Mouse (Mus musculus): ENCODE results near the gene Smyd4.

The Smyd4 gene

DNA sequence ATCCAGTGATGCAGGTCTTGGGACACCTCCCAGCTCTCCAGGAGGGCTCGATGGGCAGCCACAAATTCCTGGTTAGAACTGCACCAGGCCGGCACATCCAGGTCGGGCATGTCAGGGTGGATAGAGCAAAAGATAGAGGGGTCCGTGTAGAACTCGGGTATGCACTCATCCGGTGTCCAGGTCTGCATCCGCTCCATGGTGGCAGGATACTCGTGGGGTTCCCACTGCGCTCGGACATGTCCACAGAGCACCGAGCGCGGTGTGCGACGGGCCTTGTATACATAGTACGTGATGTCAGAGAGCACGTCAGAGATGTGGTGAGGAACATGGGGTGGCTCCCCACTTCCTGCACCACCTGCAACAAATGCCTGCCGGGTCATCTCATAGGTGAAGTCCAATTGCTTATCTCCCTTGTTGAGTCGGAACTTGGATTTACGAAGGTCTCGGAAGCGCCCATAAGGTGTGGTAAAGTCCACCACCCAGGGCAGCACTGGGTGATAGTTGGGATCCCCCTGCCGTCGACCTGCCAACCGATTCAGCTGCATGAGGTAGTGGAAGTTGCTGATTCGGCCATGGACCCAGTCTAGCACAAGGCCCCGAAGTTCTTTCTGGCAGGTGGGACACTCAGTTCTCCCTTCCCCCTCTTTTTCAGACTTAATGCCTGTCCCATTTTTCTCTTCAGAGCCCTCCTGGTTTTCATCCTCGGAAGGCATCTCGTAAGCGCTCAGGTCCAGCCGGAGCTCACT, 104.8 kb downstream of the Smyd4 start:
- no peak for DNase-seq (ENCODE audit: low spot score in 2 of 2)

DNA sequence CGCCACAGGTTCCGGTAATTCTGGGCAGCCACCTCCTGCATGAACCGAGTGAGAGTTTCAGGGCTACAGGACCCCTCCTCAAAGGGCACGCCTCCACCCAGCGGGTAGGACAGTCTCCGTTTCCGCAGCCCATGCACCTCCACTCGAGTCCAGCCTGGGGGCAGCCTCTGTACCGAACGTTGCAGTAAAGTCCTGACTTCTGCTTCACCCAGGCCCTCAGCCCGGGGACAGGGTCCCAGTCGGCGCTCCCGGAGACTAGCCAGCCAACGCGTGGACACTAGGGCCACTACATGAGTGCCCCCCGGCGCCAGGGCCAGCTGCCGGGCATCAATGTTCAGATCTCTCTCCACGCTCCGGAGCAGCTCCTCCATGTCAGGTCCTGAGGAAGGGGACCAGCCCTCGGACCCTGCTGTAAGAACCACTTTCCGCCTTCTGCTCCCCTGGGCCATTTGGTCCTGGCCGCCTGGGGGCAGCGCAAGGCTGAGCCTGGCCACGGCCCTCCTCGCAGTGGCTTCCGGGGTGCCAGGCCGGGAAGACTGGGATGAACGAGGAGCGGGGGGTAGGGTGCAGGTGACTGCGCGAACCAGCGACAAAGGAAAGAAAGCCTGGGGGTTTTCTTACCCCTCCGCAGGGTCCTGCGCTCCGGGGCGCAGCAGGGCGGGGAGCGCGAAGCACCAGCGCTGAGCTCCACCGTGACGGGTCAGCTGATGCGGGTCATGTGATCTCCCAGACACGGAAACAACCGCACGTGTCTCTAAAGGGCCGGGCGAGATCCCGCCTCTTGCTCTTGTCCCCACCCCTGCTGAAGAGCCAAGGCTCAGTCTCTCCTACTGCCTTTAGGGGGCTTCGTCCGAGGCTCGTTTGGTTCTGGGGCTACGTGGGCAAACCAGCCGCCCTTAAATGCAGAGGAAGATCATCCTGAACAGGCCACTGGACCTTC, 106.0 kb downstream of the Smyd4 start, which contains the start of gene Wdr81:
Gene Wdr81, minus strand, starts transcription at position 727 of the 940 bp plus-strand sequence.
- DNase-seq (ENCODE audit: low spot score in 2 of 2) = peak; percentile 88 to 91

Data from frontal cortex, postnatal 36 days (tissue).